Mouse (Mus musculus): ENCODE measurements around the gene Psmc2. TPM values are rescaled to one million over a fixed set of nuclear protein-coding genes. Genes with fewer than 3 reads are reported as not detected.

The Psmc2 gene
- total and polyA plus RNA-seq, 3 experiments: 87.4 to 208 (median 115) TPM

GRCm38 (mm10) chr5:21784161-21785052, 676 bp upstream of the Psmc2 start:
- TF ChIP-seq ELF1 (IDR thresholded peaks at IDR 0.05; ENCODE audit: low read depth, low read length): no peak
- peak; percentile 71 for TF ChIP-seq MAX (IDR thresholded peaks at IDR 0.05; ENCODE audit: low read length)
- peak; percentile 69 for TF ChIP-seq BHLHE40 (IDR thresholded peaks at IDR 0.05; ENCODE audit: low read depth, low read length)
- peak; percentile 86 for TF ChIP-seq MXI1 (IDR thresholded peaks at IDR 0.05; ENCODE audit: low read depth, low read length)
- TF ChIP-seq JUND (conservative IDR thresholded peaks at IDR 0.05; ENCODE audit: low read depth, low read length): no peak
- TF ChIP-seq ETS1 (conservative IDR thresholded peaks at IDR 0.05; ENCODE audit: low read depth, low read length): no peak
- no peak for TF ChIP-seq TCF12 (IDR thresholded peaks at IDR 0.05; ENCODE audit: low read depth, low read length)
- TF ChIP-seq SIN3A (IDR thresholded peaks at IDR 0.05; ENCODE audit: low read length): peak; percentile 70; the same call in 1 of the 2 replicates
- TF ChIP-seq ZMIZ1 (IDR thresholded peaks at IDR 0.05; ENCODE audit: low read depth, low read length): no peak; the same call in 1 of the 2 replicates
- TF ChIP-seq CTCF (conservative IDR thresholded peaks at IDR 0.05 in 1 of 2, IDR thresholded peaks at IDR 0.05 in 1 of 2; ENCODE audit: low read depth in 2 of 2, low read length in 2 of 2): no peak
- TF ChIP-seq EP300 (IDR thresholded peaks at IDR 0.05; ENCODE audit: low read length): no peak
- 0 out of 2 replicates have a peak, but pooled peaks have one; percentile 41 for TF ChIP-seq UBTF (IDR thresholded peaks at IDR 0.05; ENCODE audit: low read depth, low read length)
- no peak for TF ChIP-seq GABPA (IDR thresholded peaks at IDR 0.05; ENCODE audit: insufficient replicate concordance, low read depth, low read length)
- no peak for TF ChIP-seq USF2 (conservative IDR thresholded peaks at IDR 0.05; ENCODE audit: low read depth, low read length)
- TF ChIP-seq ZKSCAN1 (IDR thresholded peaks at IDR 0.05; ENCODE audit: borderline replicate concordance, low read depth, low read length): no peak
- no peak for TF ChIP-seq ZNF384 (IDR thresholded peaks at IDR 0.05; ENCODE audit: low read depth, low read length)
- no peak for TF ChIP-seq MAZ (IDR thresholded peaks at IDR 0.05; ENCODE audit: low read depth, low read length)
- TF ChIP-seq CHD1 (IDR thresholded peaks at IDR 0.05; ENCODE audit: low read depth, low read length): no peak; the same call in 1 of the 2 replicates
- TF ChIP-seq MYC (IDR thresholded peaks at IDR 0.05; ENCODE audit: low read depth, low read length): peak; percentile 63
- TF ChIP-seq RAD21 (IDR thresholded peaks at IDR 0.05; ENCODE audit: low read depth, low read length): no peak
- TF ChIP-seq JUN (IDR thresholded peaks at IDR 0.05; ENCODE audit: insufficient read depth, low read depth, low read length): no peak
- TF ChIP-seq NRF1 (IDR thresholded peaks at IDR 0.05; ENCODE audit: low read depth, low read length): no peak
- TF ChIP-seq PAX5 (IDR thresholded peaks at IDR 0.05; ENCODE audit: low read length): no peak
- TF ChIP-seq POLR2A (IDR thresholded peaks at IDR 0.05; ENCODE audit: low read depth, low read length): no peak
- no peak for TF ChIP-seq MAFK (IDR thresholded peaks at IDR 0.05; ENCODE audit: insufficient replicate concordance, low read length)
- no peak for TF ChIP-seq CHD2 (IDR thresholded peaks at IDR 0.05; ENCODE audit: low read length)
- no peak for TF ChIP-seq E2F4 (IDR thresholded peaks at IDR 0.05; ENCODE audit: insufficient replicate concordance, low read depth, low read length)
- no peak for TF ChIP-seq ZC3H11A (IDR thresholded peaks at IDR 0.05; ENCODE audit: low read depth, low read length)
- TF ChIP-seq RCOR1 (conservative IDR thresholded peaks at IDR 0.05; ENCODE audit: low read depth, low read length): no peak
- TF ChIP-seq POLR2AphosphoS2 (IDR thresholded peaks at IDR 0.05; ENCODE audit: low read depth, low read length): no peak
- TF ChIP-seq NELFE (IDR thresholded peaks at IDR 0.05; ENCODE audit: low read depth, low read length): no peak
- in situ Hi-C loops (cut with MboI; ENCODE audit: low pct_ligation_motif_present, low pct_unique_long_range_greater_than_20kb, low sequenced_read_pairs) (no loop called here), dilution Hi-C loops (cut with MboI; ENCODE audit: extremely low pct_ligation_motif_present, extremely low pct_unique_long_range_greater_than_20kb, low sequenced_read_pairs) (no loop called here)
- Histone ChIP-seq H3K4me3 (replicated peaks in 1 of 3; ENCODE audit: low read depth in 2 of 3, low read length in 2 of 3, poor library complexity in 1 of 3) (peak overlapping the region; percentile 95 to 100 (median 95)), H3K9ac (ENCODE audit: insufficient read depth, low read depth) (peak overlapping the region; percentile 60), H3K36me3 (replicated peaks in 1 of 2; ENCODE audit: control insufficient read depth in 1 of 2, insufficient read depth in 1 of 2, low read length in 1 of 2) (peaks cover 40 to 54% of the 10 kb centered on the region in 2 experiments), H3K4me1 (ENCODE audit: control insufficient read depth in 1 of 2, insufficient read depth in 2 of 2) (peaks cover 3 to 26% of the 10 kb centered on the region in 2 experiments; a peak in 2 of 4 replicates), H3K4me2 (ENCODE audit: insufficient read depth, low read depth, poor library complexity, severe bottlenecking) (peak overlapping the region; percentile 71), H3K27me3 (replicated peaks) (no peaks in the 10 kb centered on the region), H3K27ac (ENCODE audit: insufficient read depth, low read depth) (peak overlapping the region; percentile 55), H3K9me3 (replicated peaks; ENCODE audit: low read length) (no peaks in the 10 kb centered on the region), H3K79me2 (replicated peaks; ENCODE audit: control insufficient read depth, extremely low read depth, insufficient read depth, poor library complexity, severe bottlenecking) (peaks cover 57% of the 10 kb centered on the region)
- peak; percentile 48 for DNase-seq (ENCODE audit: extremely low read depth)

All from CH12.LX (cell line).